Mouse (Mus musculus) small intestine, adult 2 months (tissue): ENCODE measurements around the gene Lpcat4.

Source experiments
- CTCF ChIP-seq: fragments of 200-500 bp; IDR thresholded peaks from 2 replicates; pipeline ENCODE4 v1.5.1; 2012; ENCODE audit warnings: low read depth, mild to moderate bottlenecking, control low read depth, inconsistent platforms, low read length, moderate library complexity, mixed read lengths; ENCODE audit not compliant: insufficient replicate concordance, insufficient read length; ENCODE audit errors: extremely low read depth
- POLR2A ChIP-seq: fragments of 200-500 bp; IDR thresholded peaks from 2 replicates; pipeline ENCODE4 v1.6.1; 2012; ENCODE audit warnings: low read depth, mild to moderate bottlenecking, control low read depth, inconsistent platforms, low read length, moderate library complexity

DNA sequence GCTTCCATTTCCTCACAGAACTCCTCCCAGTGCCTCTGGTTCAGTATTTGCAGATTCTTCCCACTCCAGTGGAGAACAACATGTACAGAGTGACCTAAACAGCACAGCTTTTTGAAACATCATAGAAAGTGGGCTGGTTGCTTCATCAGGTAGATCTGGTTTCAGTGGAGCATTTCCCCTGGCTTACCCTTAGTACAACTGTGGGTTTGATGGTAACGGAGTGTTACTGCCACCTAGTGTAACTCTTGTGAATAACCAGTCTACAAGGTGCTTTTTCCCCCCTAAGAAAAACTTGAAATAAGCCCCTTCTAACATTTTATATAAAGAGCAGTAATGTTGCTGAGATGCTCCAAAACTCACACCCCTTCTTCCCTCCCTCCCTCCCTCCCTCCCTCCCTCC lies 23.3 kb upstream of the Lpcat4 start:
- no peak for TF ChIP-seq CTCF
- TF ChIP-seq POLR2A, result no peak
